Mouse (Mus musculus) erythroblast, embryonic 14.5 days (primary cell): ENCODE data around the gene Cd6.

Experiments
- GATA1 ChIP-seq: IDR thresholded peaks from 2 replicates; pipeline ENCODE4 v1.6.1; 2012; ENCODE audit warnings: low read length, inconsistent platforms, mixed read lengths
- TAL1 ChIP-seq: IDR thresholded peaks from 3 replicates; pipeline ENCODE4 v1.6.1; 2012; ENCODE audit warnings: low read length, inconsistent platforms, mixed read lengths

DNA sequence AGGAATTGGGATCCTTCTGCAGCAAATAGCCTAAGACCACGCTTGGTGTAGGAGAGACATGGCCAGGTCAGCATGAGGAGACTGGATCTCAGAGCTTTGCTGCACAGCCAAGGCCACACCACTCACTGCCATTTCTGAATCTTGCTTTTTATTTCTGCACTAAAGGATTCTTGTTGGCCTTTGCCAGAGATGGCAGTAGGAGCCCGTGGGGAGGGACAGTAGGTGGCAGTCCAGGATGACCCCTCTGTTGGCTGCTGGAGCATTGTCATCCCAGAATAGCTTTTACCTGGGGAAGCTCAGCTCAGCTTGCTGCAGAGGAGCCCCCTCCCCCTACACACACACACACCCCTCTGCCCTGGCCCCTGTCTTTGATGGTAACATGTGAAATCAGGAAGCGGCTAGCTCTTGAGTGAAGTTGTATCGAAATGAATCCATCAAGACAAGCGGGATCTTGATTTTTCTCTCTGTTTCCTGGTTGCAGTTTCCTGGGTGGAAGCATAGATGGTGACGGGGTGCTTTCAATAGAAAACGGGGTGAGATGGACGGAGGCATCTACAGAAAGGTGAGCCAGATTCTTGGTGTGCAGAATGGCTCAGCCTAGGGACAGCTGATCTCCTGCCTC lies 68.0 kb downstream of the Cd6 start:
- TF ChIP-seq TAL1 (no peak), GATA1 (no peak)
